Mouse (Mus musculus): ENCODE measurements around the gene Hoxb7. TPM values are rescaled to one million over a fixed set of nuclear protein-coding genes. Genes with fewer than 3 reads are reported as not detected.

Gene Hoxb7
- not detected in 2 replicates for polyA plus RNA-seq (2012; ENCODE audit: insufficient read depth, insufficient read length, missing spikeins)

- Histone ChIP-seq H3K27ac (ENCODE audit: insufficient read depth, low read depth, low read length) (no peak within 1 kb of the TSS), H3K4me3 (ENCODE audit: insufficient read depth, low read length) (peak within 1 kb of the TSS; percentile 52)
Measured at GRCm38 (mm10) chr11:96285771-96286738, at the start of gene Hoxb7. Hoxb7 (plus strand) TSS chr11:96286623.

GRCm38 (mm10) chr11:96240211-96240610 is 46.2 kb upstream of the Hoxb7 start:
- H3K27ac ChIP-seq (ENCODE audit: insufficient read depth, low read depth, low read length): no peak overlapping the region
- TF ChIP-seq CTCF (IDR thresholded peaks at IDR 0.05; ENCODE audit: low read depth, low read length) (peak; percentile 33; the same call in 1 of the 2 replicates), POLR2A (IDR thresholded peaks at IDR 0.05; ENCODE audit: borderline replicate concordance, low read depth, low read length) (no peak)
- no peak overlapping the region for H3K4me3 ChIP-seq (ENCODE audit: insufficient read depth, low read length)
- H3K4me1 ChIP-seq (ENCODE audit: control insufficient read depth, insufficient read depth, low read length): no peaks in the 10 kb centered on the region

More at GRCm38 (mm10) chr11:96285771-96286738, at the start of gene Hoxb7:
- TF ChIP-seq CTCF (IDR thresholded peaks at IDR 0.05; ENCODE audit: low read depth, low read length): no peak
- TF ChIP-seq POLR2A (IDR thresholded peaks at IDR 0.05; ENCODE audit: borderline replicate concordance, low read depth, low read length): no peak
- peaks cover 5% of the 10 kb centered on the region; the same call in 1 of the 2 replicates for H3K4me1 ChIP-seq (ENCODE audit: control insufficient read depth, insufficient read depth, low read length)

GRCm38 (mm10) chr11:96250901-96251300 is 35.5 kb upstream of the Hoxb7 start:
- Histone ChIP-seq H3K27ac (ENCODE audit: insufficient read depth, low read depth, low read length) (no peak overlapping the region), H3K4me1 (ENCODE audit: control insufficient read depth, insufficient read depth, low read length) (no peaks in the 10 kb centered on the region), H3K4me3 (ENCODE audit: insufficient read depth, low read length) (no peak overlapping the region)
- TF ChIP-seq POLR2A (IDR thresholded peaks at IDR 0.05; ENCODE audit: borderline replicate concordance, low read depth, low read length) (no peak), CTCF (IDR thresholded peaks at IDR 0.05; ENCODE audit: low read depth, low read length) (no peak)

GRCm38 (mm10) chr11:96251480-96252031 is 34.9 kb upstream of the Hoxb7 start:
- TF ChIP-seq CTCF (IDR thresholded peaks at IDR 0.05; ENCODE audit: low read depth, low read length) (no peak), POLR2A (IDR thresholded peaks at IDR 0.05; ENCODE audit: borderline replicate concordance, low read depth, low read length) (no peak)
- Histone ChIP-seq H3K27ac (ENCODE audit: insufficient read depth, low read depth, low read length) (no peak overlapping the region), H3K4me1 (ENCODE audit: control insufficient read depth, insufficient read depth, low read length) (no peaks in the 10 kb centered on the region), H3K4me3 (ENCODE audit: insufficient read depth, low read length) (no peak overlapping the region)

GRCm38 (mm10) chr11:96252541-96253120 is 33.8 kb upstream of the Hoxb7 start:
- Histone ChIP-seq H3K4me3 (ENCODE audit: insufficient read depth, low read length) (no peak overlapping the region), H3K4me1 (ENCODE audit: control insufficient read depth, insufficient read depth, low read length) (no peaks in the 10 kb centered on the region), H3K27ac (ENCODE audit: insufficient read depth, low read depth, low read length) (no peak overlapping the region)
- TF ChIP-seq POLR2A (IDR thresholded peaks at IDR 0.05; ENCODE audit: borderline replicate concordance, low read depth, low read length): no peak
- no peak for TF ChIP-seq CTCF (IDR thresholded peaks at IDR 0.05; ENCODE audit: low read depth, low read length)

GRCm38 (mm10) chr11:96254221-96254620 is 32.2 kb upstream of the Hoxb7 start:
- TF ChIP-seq POLR2A (IDR thresholded peaks at IDR 0.05; ENCODE audit: borderline replicate concordance, low read depth, low read length) (no peak), CTCF (IDR thresholded peaks at IDR 0.05; ENCODE audit: low read depth, low read length) (no peak)
- no peak overlapping the region for H3K4me3 ChIP-seq (ENCODE audit: insufficient read depth, low read length)
- H3K27ac ChIP-seq (ENCODE audit: insufficient read depth, low read depth, low read length): no peak overlapping the region
- H3K4me1 ChIP-seq (ENCODE audit: control insufficient read depth, insufficient read depth, low read length): no peaks in the 10 kb centered on the region

GRCm38 (mm10) chr11:96255111-96255995 is 31.1 kb upstream of the Hoxb7 start:
- TF ChIP-seq CTCF (IDR thresholded peaks at IDR 0.05; ENCODE audit: low read depth, low read length) (no peak), POLR2A (IDR thresholded peaks at IDR 0.05; ENCODE audit: borderline replicate concordance, low read depth, low read length) (no peak)
- Histone ChIP-seq H3K4me3 (ENCODE audit: insufficient read depth, low read length) (no peak overlapping the region), H3K27ac (ENCODE audit: insufficient read depth, low read depth, low read length) (no peak overlapping the region)

GRCm38 (mm10) chr11:96255996-96256445 is 30.4 kb upstream of the Hoxb7 start:
- H3K4me1 ChIP-seq (ENCODE audit: control insufficient read depth, insufficient read depth, low read length): no peaks in the 10 kb centered on the region
- no peak for TF ChIP-seq POLR2A (IDR thresholded peaks at IDR 0.05; ENCODE audit: borderline replicate concordance, low read depth, low read length)
- no peak for TF ChIP-seq CTCF (IDR thresholded peaks at IDR 0.05; ENCODE audit: low read depth, low read length)
- H3K27ac ChIP-seq (ENCODE audit: insufficient read depth, low read depth, low read length): no peak overlapping the region
- no peak overlapping the region for H3K4me3 ChIP-seq (ENCODE audit: insufficient read depth, low read length)

More at GRCm38 (mm10) chr11:96255111-96255995, 31.1 kb upstream of the Hoxb7 start:
- H3K4me1 ChIP-seq (ENCODE audit: control insufficient read depth, insufficient read depth, low read length): no peaks in the 10 kb centered on the region

GRCm38 (mm10) chr11:96257141-96257540 is 29.3 kb upstream of the Hoxb7 start:
- Histone ChIP-seq H3K4me1 (ENCODE audit: control insufficient read depth, insufficient read depth, low read length) (no peaks in the 10 kb centered on the region), H3K27ac (ENCODE audit: insufficient read depth, low read depth, low read length) (no peak overlapping the region), H3K4me3 (ENCODE audit: insufficient read depth, low read length) (no peak overlapping the region)
- TF ChIP-seq POLR2A (IDR thresholded peaks at IDR 0.05; ENCODE audit: borderline replicate concordance, low read depth, low read length) (no peak), CTCF (IDR thresholded peaks at IDR 0.05; ENCODE audit: low read depth, low read length) (no peak)

All from bone marrow macrophage, adult 2 months (primary cell).